Mouse (Mus musculus): ENCODE results near the gene Xrcc1. TPM values are rescaled to one million over a fixed set of nuclear protein-coding genes. Genes with fewer than 3 reads are reported as not detected.
A peak's percentile ranks its signal among the peaks of the same experiment; 100 is the strongest.
"Not testable (repeated sequence)": the region's sequence is repeated elsewhere in the genome, so short reads cannot be mapped to it uniquely, and the experiment has no call there.

The Xrcc1 gene
- polyA plus RNA-seq, 1 experiment from 2014 or later, result 101 TPM

DNA sequence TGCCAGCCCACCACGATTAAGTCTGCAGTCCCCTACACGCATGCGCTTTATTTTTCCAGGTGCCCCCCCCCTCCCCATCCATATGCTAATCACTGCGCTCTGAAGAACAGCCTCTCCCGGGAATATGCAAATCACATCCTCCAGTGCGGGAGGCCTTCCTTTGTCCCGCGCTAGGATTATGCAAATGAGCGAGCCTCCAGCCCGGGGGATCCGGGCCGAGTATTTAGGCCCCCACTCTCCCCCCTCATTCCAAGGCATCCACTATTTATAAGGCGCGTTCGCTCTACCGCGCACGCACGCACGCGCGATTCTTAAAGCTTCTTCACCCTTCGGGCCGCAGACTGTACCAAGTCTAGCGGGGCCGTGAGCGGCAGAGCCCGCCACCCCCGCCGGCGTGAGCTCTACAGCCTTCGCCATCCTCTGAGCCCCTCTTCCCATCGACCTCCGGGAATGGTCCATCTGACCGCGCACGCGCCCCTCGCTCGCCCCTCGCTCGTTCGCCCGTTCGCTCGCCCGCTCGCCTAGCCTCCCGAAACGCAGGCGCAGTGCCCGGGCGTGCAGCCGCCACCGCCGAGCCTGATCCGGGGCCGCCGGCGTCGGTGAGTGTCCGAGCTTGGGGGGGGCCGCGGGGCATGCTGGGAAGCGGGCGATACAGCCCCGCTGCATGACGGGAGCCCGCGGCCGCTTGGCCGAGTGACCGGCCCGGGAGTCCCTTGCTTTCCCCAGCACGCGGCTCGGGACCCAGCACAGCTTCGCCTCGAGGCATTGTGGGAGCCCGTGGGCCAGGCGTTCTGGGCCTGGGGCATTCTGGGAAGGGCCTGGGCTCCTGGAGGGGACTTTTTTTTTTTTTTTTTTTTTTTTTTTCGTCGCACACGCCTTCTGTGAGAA is 39.0 kb upstream of the Xrcc1 start, which contains the start of gene Zfp428:
Gene Zfp428, plus strand, starts transcription at position 169 of the 888 bp plus-strand sequence.
- peak; percentile 99 for DNase-seq (ENCODE audit: low spot score, missing footprints)
- H3K27me3 ChIP-seq (ENCODE audit: control insufficient read depth, insufficient read depth, low read length), result no peaks in the 10 kb centered on the region
- H3K4me1 ChIP-seq (ENCODE audit: control insufficient read depth, insufficient read depth, low read length), result peaks cover 37% of the 10 kb centered on the region
- ATAC-seq (ENCODE audit: low FRiP score), result peak; percentile 91
- peak within 1 kb of the TSS; percentile 100 for H3K27ac ChIP-seq (ENCODE audit: low read depth, low read length)
- H3K4me3 ChIP-seq (ENCODE audit: low read depth, low read length), result peak within 1 kb of the TSS; percentile 50
- H3K9me3 ChIP-seq (ENCODE audit: control insufficient read depth, low read length), result no peaks in the 10 kb centered on the region
- WGBS, result under 1% methylated on average over 78 of the region's 84 CpGs
- peaks cover 8% of the 10 kb centered on the region; the same call in 1 of the 2 replicates for H3K36me3 ChIP-seq (ENCODE audit: control insufficient read depth, insufficient read depth, low read length)
- peak within 1 kb of the TSS; percentile 97 for H3K9ac ChIP-seq (ENCODE audit: low read length)
- H3K4me2 ChIP-seq, result peak within 1 kb of the TSS; percentile 81

DNA sequence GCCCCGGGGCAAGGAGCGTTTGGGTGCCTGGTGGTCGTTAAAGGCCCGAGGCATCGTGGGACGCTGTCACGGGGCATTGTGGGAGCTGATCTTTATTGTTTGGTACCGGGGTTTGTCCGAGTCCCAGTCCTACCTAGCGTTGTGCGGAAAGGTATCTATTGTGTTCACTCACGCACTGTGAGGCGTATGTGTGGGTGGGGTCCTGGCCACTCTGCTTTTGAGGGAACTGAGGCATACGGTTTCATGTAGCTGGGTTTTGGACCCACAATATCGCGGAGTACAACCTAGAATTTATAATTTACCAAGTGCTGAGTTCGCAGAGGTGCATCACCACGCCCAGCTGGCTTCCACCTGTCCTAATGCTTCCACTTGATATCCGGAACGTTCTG is 38.4 kb upstream of the Xrcc1 start:
- 2% methylated on average over 20 of the region's 20 CpGs for WGBS
- H3K27ac ChIP-seq (ENCODE audit: low read depth, low read length), result peak overlapping the region; percentile 100
- peak overlapping the region; percentile 50 for H3K4me3 ChIP-seq (ENCODE audit: low read depth, low read length)
- H3K27me3 ChIP-seq (ENCODE audit: control insufficient read depth, insufficient read depth, low read length), result no peaks in the 10 kb centered on the region
- H3K4me1 ChIP-seq (ENCODE audit: control insufficient read depth, insufficient read depth, low read length), result peaks cover 37% of the 10 kb centered on the region
- ATAC-seq (ENCODE audit: low FRiP score) (peak; percentile 20; the same call in 1 of the 2 replicates), DNase-seq (ENCODE audit: low spot score, missing footprints) (peak; percentile 93)
- H3K9me3 ChIP-seq (ENCODE audit: control insufficient read depth, low read length), result no peaks in the 10 kb centered on the region
- H3K9ac ChIP-seq (ENCODE audit: low read length), result peak overlapping the region; percentile 97
- peak overlapping the region; percentile 81 for H3K4me2 ChIP-seq
- H3K36me3 ChIP-seq (ENCODE audit: control insufficient read depth, insufficient read depth, low read length), result 0 out of 2 replicates have a peak, but pooled peaks cover 5% of the 10 kb centered on the region

DNA sequence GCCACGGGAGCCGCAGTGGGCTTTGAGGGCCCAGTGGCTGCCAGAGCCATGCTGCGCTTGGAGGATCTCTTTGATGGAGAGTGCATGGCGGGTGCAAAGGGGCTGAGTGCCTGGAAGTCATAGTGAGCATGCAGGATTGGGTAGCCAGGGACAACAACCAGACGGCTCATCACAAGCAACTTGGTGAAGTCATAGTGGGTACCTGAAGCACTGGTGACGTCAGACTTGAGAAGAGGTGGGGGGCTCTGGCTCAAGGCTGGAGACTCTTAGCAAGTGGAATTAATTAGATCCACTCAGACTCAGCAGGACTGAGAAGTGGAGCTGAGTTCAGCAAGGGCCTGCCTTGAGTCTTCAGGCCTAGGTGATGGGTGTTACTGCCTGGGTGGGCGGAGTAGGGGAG is 33.7 kb upstream of the Xrcc1 start, which contains the start of gene AC161166.1:
Gene AC161166.1, minus strand, starts transcription at position 101 of the 400 bp plus-strand sequence.
- no peak within 1 kb of the TSS for H3K27ac ChIP-seq (ENCODE audit: low read depth, low read length)
- no peak for DNase-seq (ENCODE audit: low spot score, missing footprints)
- H3K27me3 ChIP-seq (ENCODE audit: control insufficient read depth, insufficient read depth, low read length), result no peaks in the 10 kb centered on the region
- H3K4me2 ChIP-seq, result no peak within 1 kb of the TSS
- H3K9ac ChIP-seq (ENCODE audit: low read length), result no peak within 1 kb of the TSS
- 95% methylated on average over 7 of the region's 7 CpGs for WGBS
- H3K36me3 ChIP-seq (ENCODE audit: control insufficient read depth, insufficient read depth, low read length), result peaks cover 10% of the 10 kb centered on the region
- no peak for ATAC-seq (ENCODE audit: low FRiP score)
- H3K4me1 ChIP-seq (ENCODE audit: control insufficient read depth, insufficient read depth, low read length), result peaks cover 6% of the 10 kb centered on the region
- H3K9me3 ChIP-seq (ENCODE audit: control insufficient read depth, low read length), result no peaks in the 10 kb centered on the region
- no peak within 1 kb of the TSS for H3K4me3 ChIP-seq (ENCODE audit: low read depth, low read length)

DNA sequence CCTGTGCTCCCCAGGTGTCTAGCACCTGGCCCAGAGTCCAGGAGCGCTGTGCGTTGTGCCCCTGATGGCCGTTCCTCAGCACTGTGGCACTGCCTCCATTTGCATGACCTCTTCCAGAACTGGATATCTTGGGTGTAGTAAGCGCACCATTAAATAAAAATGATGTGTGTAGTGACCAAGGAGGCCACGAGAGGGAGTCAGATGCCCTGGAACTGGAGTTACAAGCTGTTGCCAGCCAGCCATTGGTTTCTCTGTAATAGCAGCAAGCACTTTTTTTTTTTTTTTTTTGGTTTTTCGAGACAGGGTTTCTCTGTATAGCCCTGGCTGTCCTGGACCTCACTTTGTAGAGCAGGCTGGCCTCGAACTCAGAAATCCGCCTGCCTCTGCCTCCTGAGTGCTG is 29.8 kb upstream of the Xrcc1 start:
- ATAC-seq (ENCODE audit: low FRiP score), result peak; percentile 25; the same call in 1 of the 2 replicates
- not testable (repeated sequence) for H3K27me3 ChIP-seq (ENCODE audit: control insufficient read depth, insufficient read depth, low read length); H3K27ac ChIP-seq (ENCODE audit: low read depth, low read length); H3K4me2 ChIP-seq; DNase-seq (ENCODE audit: low spot score, missing footprints); H3K9me3 ChIP-seq (ENCODE audit: control insufficient read depth, low read length); H3K4me1 ChIP-seq (ENCODE audit: control insufficient read depth, insufficient read depth, low read length); H3K36me3 ChIP-seq (ENCODE audit: control insufficient read depth, insufficient read depth, low read length); H3K9ac ChIP-seq (ENCODE audit: low read length); H3K4me3 ChIP-seq (ENCODE audit: low read depth, low read length)
- 62% methylated on average over 8 of the region's 8 CpGs for WGBS

DNA sequence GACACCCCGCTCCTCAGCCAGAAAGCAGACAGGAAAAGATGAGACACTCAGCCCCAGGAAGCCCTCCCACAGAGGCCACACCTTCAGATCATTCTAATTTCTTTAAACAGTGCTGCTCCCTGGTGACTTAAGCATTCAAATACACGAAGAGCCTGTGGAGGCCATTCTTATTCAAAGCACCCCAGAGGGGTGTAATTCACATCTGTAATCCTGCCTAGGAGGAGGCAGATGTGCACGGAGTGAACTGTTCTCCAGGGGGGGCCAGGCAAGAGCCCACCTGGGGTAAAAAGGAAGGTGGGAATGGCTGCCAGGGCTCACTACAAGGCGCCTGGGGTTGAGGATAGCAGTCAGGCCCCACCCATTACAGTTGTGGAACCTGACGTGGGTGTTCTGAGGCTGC is 29.0 kb upstream of the Xrcc1 start:
- Histone ChIP-seq H3K36me3 (ENCODE audit: control insufficient read depth, insufficient read depth, low read length) (peaks cover 5% of the 10 kb centered on the region), H3K27me3 (ENCODE audit: control insufficient read depth, insufficient read depth, low read length) (no peaks in the 10 kb centered on the region), H3K4me3 (ENCODE audit: low read depth, low read length) (no peak overlapping the region), H3K4me2 (no peak overlapping the region), H3K4me1 (ENCODE audit: control insufficient read depth, insufficient read depth, low read length) (no peaks in the 10 kb centered on the region), H3K27ac (ENCODE audit: low read depth, low read length) (no peak overlapping the region), H3K9me3 (ENCODE audit: control insufficient read depth, low read length) (no peaks in the 10 kb centered on the region), H3K9ac (ENCODE audit: low read length) (no peak overlapping the region)
- DNase-seq (ENCODE audit: low spot score, missing footprints), result no peak
- 31% methylated on average over 5 of the region's 5 CpGs for WGBS
- no peak for ATAC-seq (ENCODE audit: low FRiP score)

DNA sequence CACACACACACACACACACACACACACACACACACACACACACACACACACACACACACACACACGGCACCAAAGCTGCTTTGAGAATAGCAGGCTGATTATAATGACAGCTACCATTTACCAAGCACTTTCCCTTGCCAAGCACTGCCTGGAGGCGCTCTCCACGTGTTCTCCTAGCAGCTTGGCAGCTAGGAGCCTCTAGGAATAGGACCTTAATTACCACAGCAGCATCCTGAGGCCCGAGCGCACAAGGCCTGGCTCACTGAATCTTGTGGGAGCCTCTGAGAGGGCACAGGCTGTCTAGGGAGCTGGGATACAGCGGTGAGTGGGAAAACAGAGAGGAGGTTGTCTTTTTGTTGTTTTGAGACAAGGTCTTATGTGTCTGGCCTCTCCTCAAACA is 28.4 kb upstream of the Xrcc1 start:
- H3K36me3 ChIP-seq (ENCODE audit: control insufficient read depth, insufficient read depth, low read length), result peaks cover 5% of the 10 kb centered on the region
- 55% methylated on average over 6 of the region's 6 CpGs for WGBS

DNA sequence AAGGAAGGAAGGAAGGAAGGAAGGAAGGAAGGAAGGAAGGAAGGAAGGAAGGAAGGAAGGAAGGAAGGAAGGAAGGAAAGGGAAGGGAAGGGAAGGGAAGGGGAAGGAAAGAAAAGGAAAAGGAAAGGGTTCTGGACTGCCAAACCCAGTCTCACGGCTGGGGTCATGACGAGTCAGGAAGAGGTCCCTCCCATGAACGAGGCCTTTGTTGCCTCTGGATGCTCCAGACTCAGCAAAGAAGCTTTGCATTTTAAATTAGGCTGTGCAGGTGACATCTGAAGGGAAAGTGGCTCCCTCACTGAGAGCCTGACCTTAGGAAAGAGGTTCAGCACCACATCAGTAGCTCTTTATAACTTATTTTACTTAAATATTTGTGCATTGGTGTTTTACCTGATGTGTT is 27.0 kb upstream of the Xrcc1 start:
- Histone ChIP-seq H3K4me2 (no peak overlapping the region), H3K27me3 (ENCODE audit: control insufficient read depth, insufficient read depth, low read length) (no peaks in the 10 kb centered on the region), H3K4me1 (ENCODE audit: control insufficient read depth, insufficient read depth, low read length) (no peaks in the 10 kb centered on the region), H3K9ac (ENCODE audit: low read length) (no peak overlapping the region), H3K27ac (ENCODE audit: low read depth, low read length) (no peak overlapping the region), H3K36me3 (ENCODE audit: control insufficient read depth, insufficient read depth, low read length) (peaks cover 5% of the 10 kb centered on the region), H3K4me3 (ENCODE audit: low read depth, low read length) (no peak overlapping the region), H3K9me3 (ENCODE audit: control insufficient read depth, low read length) (no peaks in the 10 kb centered on the region)
- DNase-seq (ENCODE audit: low spot score, missing footprints), result no peak
- ATAC-seq (ENCODE audit: low FRiP score), result no peak
- 14% methylated on average over 3 of the region's 3 CpGs for WGBS

More for the DNA sequence above, 28.4 kb upstream of the Xrcc1 start:
- Histone ChIP-seq H3K4me1 (ENCODE audit: control insufficient read depth, insufficient read depth, low read length) (no peaks in the 10 kb centered on the region), H3K9me3 (ENCODE audit: control insufficient read depth, low read length) (no peaks in the 10 kb centered on the region), H3K27me3 (ENCODE audit: control insufficient read depth, insufficient read depth, low read length) (no peaks in the 10 kb centered on the region), H3K4me2 (no peak overlapping the region), H3K27ac (ENCODE audit: low read depth, low read length) (no peak overlapping the region), H3K4me3 (ENCODE audit: low read depth, low read length) (no peak overlapping the region), H3K9ac (ENCODE audit: low read length) (no peak overlapping the region)
- no peak for DNase-seq (ENCODE audit: low spot score, missing footprints)
- ATAC-seq (ENCODE audit: low FRiP score), result no peak

DNA sequence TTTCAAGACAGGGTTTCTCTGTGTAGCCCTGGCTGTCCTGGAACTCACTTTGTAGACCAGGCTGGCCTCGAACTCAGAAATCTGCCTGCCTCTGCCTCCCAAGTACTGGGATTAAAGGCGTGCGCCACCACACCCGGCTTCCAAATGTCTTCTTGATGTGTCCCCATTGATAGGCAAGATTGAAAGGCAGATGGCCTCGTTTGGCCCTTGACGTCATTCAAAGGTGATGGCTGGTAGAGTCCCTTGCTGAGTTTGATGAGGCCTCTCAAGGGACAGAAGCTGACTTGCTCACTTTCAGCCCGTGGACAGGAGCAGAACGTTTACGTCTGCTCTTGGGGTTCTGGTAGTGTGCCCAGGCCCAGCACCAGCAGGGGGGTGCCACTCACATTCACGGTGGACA is 26.0 kb upstream of the Xrcc1 start:
- H3K4me2 ChIP-seq; H3K36me3 ChIP-seq (ENCODE audit: control insufficient read depth, insufficient read depth, low read length); ATAC-seq (ENCODE audit: low FRiP score); H3K27me3 ChIP-seq (ENCODE audit: control insufficient read depth, insufficient read depth, low read length); H3K4me1 ChIP-seq (ENCODE audit: control insufficient read depth, insufficient read depth, low read length); H3K4me3 ChIP-seq (ENCODE audit: low read depth, low read length); H3K9ac ChIP-seq (ENCODE audit: low read length); DNase-seq (ENCODE audit: low spot score, missing footprints); H3K27ac ChIP-seq (ENCODE audit: low read depth, low read length); H3K9me3 ChIP-seq (ENCODE audit: control insufficient read depth, low read length): not testable (repeated sequence)
- 91% methylated on average over 9 of the region's 10 CpGs for WGBS

DNA sequence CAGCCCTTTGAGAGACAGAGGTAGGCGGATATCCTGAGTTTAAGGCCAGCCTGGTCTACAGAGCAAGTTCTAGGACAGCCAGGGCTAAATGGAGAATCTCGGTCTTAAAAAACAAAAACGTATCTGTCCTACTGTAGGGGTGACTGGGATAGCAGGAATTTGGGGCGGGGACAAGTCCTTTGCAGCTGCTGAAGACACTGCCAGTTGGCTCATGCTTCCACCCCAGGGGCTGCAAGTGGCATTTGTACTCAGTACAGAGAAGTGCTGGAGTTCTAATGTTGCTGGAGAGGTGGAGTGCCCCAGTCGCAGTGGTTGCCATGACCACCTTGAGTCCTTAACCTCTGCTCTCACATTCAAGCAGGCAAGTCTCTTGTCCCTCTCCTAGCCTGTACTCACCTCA is 23.3 kb upstream of the Xrcc1 start:
- no peak overlapping the region for H3K4me3 ChIP-seq (ENCODE audit: low read depth, low read length)
- H3K4me1 ChIP-seq (ENCODE audit: control insufficient read depth, insufficient read depth, low read length), result no peaks in the 10 kb centered on the region
- no peaks in the 10 kb centered on the region for H3K9me3 ChIP-seq (ENCODE audit: control insufficient read depth, low read length)
- no peak overlapping the region for H3K9ac ChIP-seq (ENCODE audit: low read length)
- no peak overlapping the region for H3K4me2 ChIP-seq
- no peak overlapping the region for H3K27ac ChIP-seq (ENCODE audit: low read depth, low read length)
- DNase-seq (ENCODE audit: low spot score, missing footprints), result no peak
- 63% methylated on average over 5 of the region's 5 CpGs for WGBS
- no peaks in the 10 kb centered on the region; the same call in 1 of the 2 replicates for H3K36me3 ChIP-seq (ENCODE audit: control insufficient read depth, insufficient read depth, low read length)
- no peak for ATAC-seq (ENCODE audit: low FRiP score)
- no peaks in the 10 kb centered on the region for H3K27me3 ChIP-seq (ENCODE audit: control insufficient read depth, insufficient read depth, low read length)

All from midbrain, embryonic 11.5 days (tissue).